28 mouse cellular contexts compared by ENCODE assay signal in genomic region chr11:61164366-61164765, GRCm38 (mm10). TPM values are rescaled to one million over a fixed set of nuclear protein-coding genes. Genes with fewer than 3 reads are reported as not detected.
A peak's percentile ranks its signal among the peaks of the same experiment; 100 is the strongest.
DNase-seq lines count a peak whose midpoint lies in the region; ATAC-seq and TF ChIP-seq lines count a peak whose summit lies in the region.
"Had no signal": no experiment of that assay in that cellular context is flagged by ENCODE, and none has a peak within 500 bp of the region (broad histone marks: within the 10 kb centered on the region; RNA-seq: fewer than 3 reads in every experiment).

No protein-coding gene starts in this region.

- no peaks in the 10 kb centered on the region for H3K9me3 ChIP-seq in heart, embryonic 12.5 days (replicated peaks)
- H3K9me3 ChIP-seq: embryonic facial prominence, embryonic 13.5 days; embryonic facial prominence, embryonic 15.5 days; forebrain, embryonic 10.5 days; forebrain, embryonic 12.5 days had no signal

- no peak for TF ChIP-seq POLR2A in testis, adult 2 months (IDR thresholded peaks at IDR 0.05; ENCODE audit: control insufficient read depth, low read depth, low read length)

- ATAC-seq in heart, embryonic 12.5 days (ENCODE audit: insufficient number of reproducible peaks, low FRiP score) = peak; percentile 29; the same call in 1 of the 2 replicates
- ATAC-seq: CD4-positive, CD25-positive, alpha-beta regulatory T cell, adult 4 months; forebrain, embryonic 14.5 days; forebrain, embryonic 16.5 days had no signal

- H3K4me3 ChIP-seq in heart, embryonic 12.5 days = no peak overlapping the region
- no peak overlapping the region for H3K4me3 ChIP-seq in testis, adult 2 months (ENCODE audit: control insufficient read depth, low read depth, low read length)
- H3K4me3 ChIP-seq: embryonic facial prominence, embryonic 13.5 days; embryonic facial prominence, embryonic 15.5 days; erythroblast, embryonic 14.5 days; forebrain, embryonic 10.5 days; forebrain, embryonic 12.5 days had no signal

- peaks cover 84% of the 10 kb centered on the region for H3K36me3 ChIP-seq in heart, embryonic 12.5 days
- no peaks in the 10 kb centered on the region; the same call in 1 of the 2 replicates for H3K36me3 ChIP-seq in testis, adult 2 months (ENCODE audit: control insufficient read depth, insufficient read depth, low read length)

- 80% methylated on average over 6 of the region's 6 CpGs for WGBS in heart, embryonic 12.5 days

- H3K27ac ChIP-seq in heart, embryonic 12.5 days (ENCODE audit: poor library complexity, severe bottlenecking) = no peak overlapping the region
- H3K27ac ChIP-seq in testis, adult 2 months (ENCODE audit: control insufficient read depth, insufficient read depth, low read depth, low read length) = no peak overlapping the region
- H3K27ac ChIP-seq: embryonic facial prominence, embryonic 13.5 days; embryonic facial prominence, embryonic 15.5 days; forebrain, embryonic 10.5 days; forebrain, embryonic 12.5 days had no signal

- H3K9ac ChIP-seq in heart, embryonic 12.5 days = no peak overlapping the region
- H3K9ac ChIP-seq: embryonic facial prominence, embryonic 13.5 days; embryonic facial prominence, embryonic 15.5 days; forebrain, embryonic 12.5 days had no signal

- no peak overlapping the region for H3K4me2 ChIP-seq in heart, embryonic 12.5 days
- H3K4me2 ChIP-seq: embryonic facial prominence, embryonic 13.5 days; embryonic facial prominence, embryonic 15.5 days; forebrain, embryonic 12.5 days had no signal

- peak; percentile 71 for DNase-seq in heart, adult 11 months
- no peak for DNase-seq in heart, adult 8-10 months (ENCODE audit: low spot score)
- no peak for DNase-seq in heart, postnatal 4 days
- DNase-seq in testis, postnatal 14 days (ENCODE audit: low spot score) = no peak
- DNase-seq: adrenal gland, adult 2 months; adrenal gland, postnatal 10 days; adrenal gland, postnatal 25 days; B cell, adult 2 months; cerebellum, adult 11 months; cerebellum, adult 18-20 months; cerebellum, adult 8-10 months; cerebellum, adult 9-11 months; cerebellum, postnatal 14 days; cerebellum, postnatal 36 days; embryo, embryonic 11 days had no signal

- H3K4me1 ChIP-seq in heart, embryonic 12.5 days (replicated peaks) = peaks cover 10% of the 10 kb centered on the region
- H3K4me1 ChIP-seq in testis, adult 2 months (ENCODE audit: control insufficient read depth, insufficient read depth, low read length) = no peaks in the 10 kb centered on the region
- H3K4me1 ChIP-seq: embryonic facial prominence, embryonic 13.5 days; embryonic facial prominence, embryonic 15.5 days; forebrain, embryonic 10.5 days had no signal

- H3K27me3 ChIP-seq in heart, embryonic 12.5 days (replicated peaks) = no peaks in the 10 kb centered on the region
- H3K27me3 ChIP-seq in testis, adult 2 months (ENCODE audit: control insufficient read depth, insufficient read depth, low read length) = no peaks in the 10 kb centered on the region
- H3K27me3 ChIP-seq: embryonic facial prominence, embryonic 13.5 days; embryonic facial prominence, embryonic 15.5 days; forebrain, embryonic 12.5 days had no signal

- 0 out of 2 replicates have a peak, but pooled peaks have one; percentile 5 for TF ChIP-seq CTCF in testis, adult 2 months (IDR thresholded peaks at IDR 0.05; ENCODE audit: control insufficient read depth, insufficient read depth, insufficient replicate concordance, low read depth, low read length)

RNA-seq across cellular contexts. Expression of gene Usp22, which starts 10.5 kb away (rescaled TPM):
- 10 to 100 TPM; 29.3 to 38.2 (median 30.3) TPM for total RNA-seq in heart, adult 8-10 months (2022)
- polyA plus RNA-seq in heart, embryonic 12.5 days (2016; fragmentation: Nextera tagmentation; extraction: Ambion mirVana) = 106 and 112 TPM in 2 replicates
- total RNA-seq in heart, postnatal 4 days (2021) = 10 to 100 TPM; 65.6 to 69.4 TPM
- polyA plus RNA-seq in testis, adult 2 months (2012; rRNA removed) = 12.3 and 15.8 TPM in 2 replicates

RNA-seq across cellular contexts. Expression of gene Tnfrsf13b, which starts 37.8 kb away (rescaled TPM):
- total RNA-seq in heart, adult 8-10 months (2022) = under 1 TPM; 0.56 to 0.75 (median 0.70) TPM
- 1.5 and 2.2 TPM in 2 replicates for polyA plus RNA-seq in heart, embryonic 12.5 days (2016; fragmentation: Nextera tagmentation; extraction: Ambion mirVana)
- 1 to 10 TPM in 1 of 2 experiments, under 1 TPM in 1; 0.90 to 1.0 TPM for total RNA-seq in heart, postnatal 4 days (2021)
- 0.19 and 0.61 TPM in 2 replicates for polyA plus RNA-seq in testis, adult 2 months (2012; rRNA removed)

RNA-seq across cellular contexts. Expression of gene Aldh3a1, which starts 43.0 kb away (rescaled TPM):
- 1 to 10 TPM; 1.2 to 1.8 (median 1.5) TPM for total RNA-seq in heart, adult 8-10 months (2022)
- polyA plus RNA-seq in heart, embryonic 12.5 days (2016; fragmentation: Nextera tagmentation; extraction: Ambion mirVana) = 0.18 TPM in 1 of 2 replicates, not detected in the other
- under 1 TPM; 0.29 to 0.31 TPM for total RNA-seq in heart, postnatal 4 days (2021)
- polyA plus RNA-seq in testis, adult 2 months (2012; rRNA removed) = 1.0 and 1.6 TPM in 2 replicates
- total RNA-seq: adrenal gland, postnatal 4 days; common myeloid progenitor, adult 5-6 weeks had no signal
- polyA plus RNA-seq: CD4-positive, CD25-positive, alpha-beta regulatory T cell, adult 4 months; embryonic facial prominence, embryonic 11.5 days; erythroblast, embryonic 14.5 days; forebrain, embryonic 10.5 days; forebrain, embryonic 12.5 days; forebrain, embryonic 14.5 days had no signal
